Mouse (Mus musculus) heart, postnatal 25 days (tissue): ENCODE data around the gene Gins2. TPM values are rescaled to one million over a fixed set of nuclear protein-coding genes. Genes with fewer than 3 reads are reported as not detected.
A peak's percentile ranks its signal among the peaks of the same experiment; 100 is the strongest.

ENCODE experiments used
- DNase-seq: peaks from one replicate; pipeline ENCODE4 v3.0.0; 2022; ENCODE audit warnings: low spot score
- intact Hi-C: fragments of 180-260 bp; cut with DNase I; formaldehyde crosslinking; loops from one replicate; pipeline ENCODE4 v1.15.1; 2025
- total RNA-seq, 2 experiments: library from RNA; stranded (reverse); gene quantifications; 2 replicates each; pipeline ENCODE4 v1.2.3; 2021

Gene Gins2
- total RNA-seq, 2 experiments from 2014 or later: 1.2 to 1.5 TPM

DNA sequence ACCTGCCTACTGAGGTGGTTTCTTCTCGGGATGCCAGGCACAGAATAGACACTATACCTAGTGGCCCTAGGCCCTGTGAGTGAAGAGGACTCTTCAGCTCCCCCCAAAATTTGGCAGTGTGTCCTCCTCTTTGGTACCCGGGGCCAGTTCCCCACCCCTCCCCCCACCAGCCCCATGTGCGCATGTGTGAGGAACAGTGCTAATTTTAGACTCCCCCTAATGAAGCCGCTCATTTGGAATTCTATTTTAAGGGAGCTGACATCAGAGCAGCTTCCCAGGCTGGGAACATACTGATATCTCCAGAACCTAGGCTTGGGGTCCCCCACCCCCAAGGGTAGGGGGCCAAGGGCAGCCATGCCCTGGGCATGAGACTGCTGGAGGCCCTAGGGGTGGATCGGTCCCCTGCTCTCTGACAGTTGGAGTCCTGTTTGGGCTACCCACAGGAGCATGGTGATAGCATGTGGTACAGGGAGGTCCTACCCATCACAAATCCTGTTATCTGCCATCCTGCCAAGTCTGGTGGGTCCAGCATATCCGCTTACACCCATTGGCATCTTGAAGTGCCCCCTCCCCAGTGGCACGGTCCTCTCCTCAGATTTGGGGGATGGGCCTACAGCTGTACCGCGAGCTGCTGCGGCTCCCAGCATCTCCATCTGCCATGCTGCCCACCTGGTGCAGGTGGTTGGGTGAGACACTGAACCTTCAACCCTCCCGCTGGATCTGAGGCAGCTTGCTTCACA is 38.0 kb downstream of the Gins2 start:
- intact Hi-C loops: no loop called here
- no peak for DNase-seq

DNA sequence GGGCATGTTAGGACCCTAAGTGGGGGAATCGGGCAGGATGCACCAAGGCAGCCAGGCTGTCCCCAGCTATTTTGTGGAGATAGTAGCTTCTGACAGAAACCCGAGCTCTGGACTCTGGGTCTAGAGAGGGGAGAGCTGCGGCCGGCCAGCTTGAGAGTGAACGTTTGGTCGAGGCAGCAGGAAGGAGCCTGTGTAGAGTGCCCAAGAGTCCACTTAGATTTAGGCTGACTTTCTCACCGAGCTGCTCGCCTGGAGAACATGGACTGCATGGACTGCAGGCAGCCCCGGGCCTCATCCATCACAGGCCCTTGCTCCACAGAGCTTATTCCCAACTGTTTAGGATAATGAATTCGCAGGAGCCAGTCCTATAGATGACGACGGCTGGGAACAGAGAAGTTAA is 38.7 kb downstream of the Gins2 start:
- intact Hi-C loops: no loop called here
- no peak for DNase-seq

DNA sequence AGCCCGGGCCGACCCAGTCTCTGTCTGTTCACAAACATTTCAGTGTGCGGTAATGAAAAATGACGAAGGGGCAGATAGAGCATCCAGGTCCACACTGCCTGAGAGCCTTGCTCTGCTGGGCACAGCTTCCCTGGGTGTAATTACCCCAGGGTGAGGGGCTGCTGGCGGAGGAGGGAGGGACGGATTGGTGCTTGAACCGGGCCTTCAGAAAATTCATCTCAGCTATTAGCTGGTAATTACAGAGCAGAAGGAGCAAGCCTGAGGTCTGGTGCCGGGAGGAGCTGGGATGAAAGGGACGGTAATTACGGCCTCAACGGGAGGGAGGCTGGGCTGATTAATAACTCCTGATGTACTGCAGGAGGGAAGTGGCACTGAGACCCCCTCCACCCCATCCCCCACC is 39.2 kb downstream of the Gins2 start:
- DNase-seq: no peak
- intact Hi-C loops: no loop called here

DNA sequence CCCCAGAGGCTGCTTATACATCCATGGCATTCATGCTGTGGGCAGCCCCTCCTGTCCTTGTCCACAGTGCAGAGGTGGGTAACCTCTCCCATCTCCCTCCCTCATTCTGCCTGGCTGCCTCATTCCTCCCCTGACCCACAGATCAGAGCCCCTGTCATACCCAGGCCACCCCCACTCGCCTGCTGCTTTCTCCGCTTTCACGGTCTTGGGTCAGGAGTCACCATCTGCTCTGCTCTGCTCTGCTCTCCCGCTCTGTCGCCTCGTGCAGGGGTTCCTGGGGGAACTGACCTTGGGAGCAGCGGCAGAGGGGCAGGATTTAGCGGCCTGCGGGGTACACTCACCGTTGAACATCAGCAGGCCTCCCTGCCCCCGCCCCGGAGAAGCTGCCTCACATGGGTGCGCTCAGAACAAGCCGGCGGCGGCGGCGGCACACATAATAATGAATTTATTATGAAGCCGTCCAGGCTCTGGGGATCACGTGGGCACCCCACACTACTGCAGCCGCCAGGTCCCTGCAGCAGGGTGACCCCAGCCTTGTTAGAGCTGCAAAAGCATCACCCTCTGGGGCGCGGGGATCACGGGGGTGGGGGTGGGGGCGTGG is 39.7 kb downstream of the Gins2 start:
- DNase-seq: no peak

DNA sequence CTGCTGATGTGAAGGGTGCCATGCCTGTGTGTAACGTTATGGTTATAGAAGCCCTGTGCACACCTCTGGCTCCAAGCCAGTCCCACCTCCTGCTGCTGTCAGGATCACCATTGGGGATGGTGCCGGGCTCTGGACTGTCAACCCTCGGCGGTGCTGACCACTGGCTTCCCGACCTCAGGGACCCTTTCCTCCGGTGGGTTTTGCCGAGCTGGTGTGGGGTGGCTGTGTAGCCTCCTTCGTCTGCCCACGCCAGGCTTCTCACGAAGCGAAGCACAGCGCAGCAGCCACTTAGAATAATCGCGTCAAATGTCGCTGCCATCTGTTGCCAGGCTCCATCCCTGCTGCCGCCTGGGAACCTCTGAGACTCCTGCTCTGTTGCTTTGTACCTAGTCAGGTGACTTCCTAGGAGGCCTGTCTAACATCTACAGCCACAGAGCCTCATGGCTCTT is 40.8 kb downstream of the Gins2 start:
- intact Hi-C loops: no loop called here
- DNase-seq: no peak

More for the DNA sequence above, 39.7 kb downstream of the Gins2 start:
- intact Hi-C loops: no loop called here

DNA sequence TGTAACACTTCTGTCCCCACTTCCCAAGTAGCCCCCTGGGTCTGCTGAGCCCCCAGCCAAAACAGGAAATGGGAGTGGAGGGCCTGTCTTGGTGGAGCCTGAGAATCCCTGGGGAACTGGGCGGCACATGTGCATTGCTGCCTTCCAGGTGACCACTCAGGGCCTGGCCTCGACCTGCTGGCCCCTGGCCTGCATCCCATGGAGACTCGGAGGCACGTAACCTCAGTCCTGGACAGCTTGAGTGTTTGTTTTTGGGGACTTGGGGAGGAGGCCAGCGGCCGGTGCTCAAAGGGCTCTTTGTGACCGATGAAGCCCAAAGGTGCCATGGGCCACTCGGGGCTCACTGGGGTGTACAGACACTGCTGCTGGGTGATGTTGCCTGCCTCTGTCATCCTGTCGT is 41.5 kb downstream of the Gins2 start:
- intact Hi-C loops: no loop called here
- DNase-seq: no peak

DNA sequence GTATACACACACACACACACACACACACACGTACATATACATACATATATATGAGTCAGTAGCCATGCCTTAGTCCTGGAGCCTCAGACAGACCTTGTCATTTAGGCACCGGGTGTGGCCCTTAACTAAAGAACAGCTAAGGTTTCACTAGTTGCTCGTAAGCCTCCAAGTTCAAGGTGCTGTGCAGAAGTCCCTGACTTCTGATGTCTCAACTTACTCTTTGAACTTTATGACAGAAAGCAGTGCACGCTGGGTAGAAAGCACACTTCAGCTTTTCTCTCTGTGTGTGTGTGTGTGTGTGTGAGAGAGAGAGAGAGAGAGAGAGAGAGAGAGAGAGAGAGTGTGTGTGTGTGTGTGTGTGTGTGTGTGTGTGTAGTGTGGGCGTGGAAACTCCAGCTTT is 44.9 kb downstream of the Gins2 start:
- intact Hi-C loops: no loop called here

DNA sequence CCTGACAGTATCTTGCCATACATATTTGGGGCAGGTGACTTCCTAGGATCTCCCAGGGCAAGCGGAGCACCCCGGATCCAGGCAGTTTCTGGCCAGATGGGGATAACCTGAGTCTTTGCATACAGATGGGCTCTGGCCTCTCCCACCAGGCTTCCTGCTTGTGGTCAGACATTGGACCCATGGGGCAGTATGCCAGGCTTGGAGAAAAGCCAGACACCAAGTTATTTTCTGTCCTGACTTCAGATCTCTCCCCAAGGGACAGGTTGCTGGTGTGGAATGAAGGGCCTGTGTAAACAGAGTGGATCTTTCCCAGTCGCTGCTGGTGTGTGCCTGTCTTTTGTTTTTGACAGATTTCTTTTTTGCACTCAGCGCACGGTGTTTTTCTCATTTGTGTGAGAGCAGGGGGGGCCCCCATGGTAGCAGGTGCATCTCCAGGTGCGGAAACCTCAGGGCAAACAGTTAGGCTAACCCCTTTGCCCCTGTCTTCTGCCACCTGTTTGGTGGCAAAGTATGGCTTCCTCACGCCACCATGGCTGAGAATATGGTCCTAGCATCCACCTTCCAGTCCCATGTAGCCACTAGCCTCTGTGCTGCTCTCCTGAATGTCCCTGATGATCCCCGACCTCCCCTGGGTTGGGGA is 45.6 kb downstream of the Gins2 start:
- DNase-seq: no peak

More for the DNA sequence above, 44.9 kb downstream of the Gins2 start:
- DNase-seq: no peak

DNA sequence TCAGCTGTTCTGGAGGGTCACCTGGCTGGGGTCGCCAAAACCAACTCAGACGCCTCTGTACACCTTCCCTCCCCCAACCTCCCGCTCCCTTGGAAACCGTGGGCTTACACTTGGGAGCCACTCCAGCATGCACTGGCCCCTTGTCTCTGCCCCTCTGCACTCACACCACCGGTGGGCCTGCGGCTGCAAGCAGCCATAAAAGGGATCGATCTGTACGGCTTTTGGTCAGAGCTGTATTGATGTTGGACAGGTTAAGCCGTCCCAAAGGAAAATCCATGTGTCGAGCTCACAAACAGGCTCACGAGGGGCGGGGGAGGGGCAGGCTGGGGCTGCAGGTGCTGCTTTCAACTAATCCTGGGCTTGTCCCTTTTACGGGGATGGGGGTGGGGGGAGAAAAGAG is 46.1 kb downstream of the Gins2 start:
- no peak for DNase-seq
- intact Hi-C loops: no loop called here

More for the DNA sequence above, 45.6 kb downstream of the Gins2 start:
- intact Hi-C loops: no loop called here

DNA sequence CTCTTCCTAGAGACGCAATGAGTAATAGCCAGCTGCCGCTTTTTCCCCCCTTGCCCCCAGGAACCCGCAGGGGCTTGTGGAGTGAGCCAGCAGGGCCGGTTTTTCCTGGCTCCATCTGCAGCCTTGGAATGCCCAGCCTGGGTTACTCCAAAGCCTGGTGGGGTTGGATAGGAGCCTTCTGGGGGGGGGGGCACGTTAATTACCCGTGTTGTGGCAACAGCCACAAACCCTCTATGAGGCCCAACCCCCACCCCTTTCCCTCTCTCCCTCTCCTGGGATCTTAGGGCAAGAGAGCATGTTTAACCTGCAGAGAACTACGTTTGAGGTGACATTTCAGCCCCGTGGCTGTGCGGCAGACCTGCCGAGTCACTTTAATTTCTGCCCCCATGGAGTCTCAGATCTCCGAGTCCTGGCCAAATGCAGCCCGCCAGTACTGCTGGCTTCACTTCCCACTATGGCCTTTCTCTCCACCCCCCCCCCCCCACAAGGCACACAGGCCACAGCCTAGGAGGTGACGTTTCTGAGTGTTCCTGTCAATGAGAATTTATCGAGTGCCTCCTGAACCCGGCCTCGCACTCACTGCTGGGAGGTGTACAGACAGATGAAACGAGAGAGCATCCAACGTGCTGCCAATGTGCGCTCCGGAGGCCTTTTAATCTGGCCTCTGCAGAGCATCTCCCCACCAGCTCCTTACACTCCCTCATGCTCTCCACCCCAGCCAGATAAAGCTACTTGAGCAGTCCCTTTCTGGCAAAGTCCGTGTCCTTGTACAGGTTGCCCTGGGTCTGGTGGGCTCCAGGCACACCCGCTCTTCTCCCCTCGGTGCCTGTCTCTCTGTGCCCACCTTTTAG is 49.1 kb downstream of the Gins2 start:
- intact Hi-C loops: loop anchor here (5.0 kb wide), 1 partner anchor 213 kb away; no protein-coding TSS in a partner anchor
- DNase-seq: no peak

DNA sequence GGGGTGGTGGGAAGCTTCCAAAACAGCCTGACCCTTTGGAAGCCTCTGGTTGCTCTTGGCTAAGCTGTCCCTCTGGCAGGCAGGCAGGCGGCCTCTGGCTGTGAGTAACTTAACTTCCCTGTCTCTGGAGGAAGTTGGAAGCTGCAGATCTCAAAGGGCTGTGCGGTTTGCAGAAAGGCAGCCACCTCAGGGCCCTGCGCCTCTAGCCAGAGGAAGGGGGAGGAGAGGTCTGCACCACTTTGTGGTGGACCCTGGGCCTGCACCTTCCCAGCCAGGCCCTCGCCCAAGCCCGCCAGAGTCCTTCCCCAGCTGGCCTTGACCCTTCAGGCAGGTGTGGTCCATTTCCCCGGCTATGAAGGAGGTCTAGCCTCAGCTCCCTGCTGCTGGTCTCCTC is 49.7 kb downstream of the Gins2 start:
- intact Hi-C loops: loop anchor here (5.0 kb wide), 1 partner anchor 212 kb away; no protein-coding TSS in a partner anchor
- DNase-seq: no peak

DNA sequence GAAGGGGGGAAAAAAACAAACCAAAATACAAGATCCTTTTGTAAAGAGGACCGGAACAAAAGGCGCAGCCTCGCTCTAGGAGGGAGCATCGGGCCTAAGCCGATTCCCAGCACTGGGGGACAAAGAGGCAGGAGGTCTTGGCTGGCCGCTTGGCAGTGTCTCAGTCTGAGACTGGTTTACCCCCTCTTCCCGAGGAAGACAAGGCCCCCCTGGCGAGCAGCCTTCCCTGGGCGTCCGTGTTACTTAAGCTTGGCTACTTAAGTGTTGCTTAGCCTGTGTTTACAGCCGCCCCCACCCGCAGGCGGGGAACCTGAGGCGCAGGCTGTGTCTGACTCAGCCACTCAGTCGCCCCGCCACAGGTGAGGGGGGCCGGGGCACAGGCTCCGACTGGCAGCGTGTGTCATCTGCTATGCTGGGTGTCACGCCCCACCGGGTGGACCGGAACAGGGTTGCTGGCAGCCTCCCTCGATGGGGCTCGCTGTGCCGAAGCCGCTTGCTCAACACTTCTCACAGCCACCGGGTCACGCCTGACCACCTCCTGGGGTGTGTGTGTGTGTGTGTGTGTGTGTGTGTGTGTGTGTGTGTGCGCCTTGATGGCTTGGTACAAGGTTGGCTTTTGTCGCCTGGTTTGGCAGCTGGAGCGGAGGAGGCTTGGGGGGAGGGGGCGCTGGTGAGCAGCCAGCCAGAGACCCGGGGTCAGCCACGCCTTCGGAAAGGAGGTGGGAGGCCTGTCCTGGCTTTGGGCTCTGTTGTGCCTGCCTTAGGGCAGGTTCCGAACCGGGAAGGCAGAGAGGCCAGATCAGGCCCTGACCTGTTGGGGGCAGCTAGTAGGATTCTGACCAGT is 50.5 kb downstream of the Gins2 start:
- intact Hi-C loops: loop anchor here (5.0 kb wide), 1 partner anchor 211 kb away; no protein-coding TSS in a partner anchor
- peak; percentile 50 for DNase-seq

DNA sequence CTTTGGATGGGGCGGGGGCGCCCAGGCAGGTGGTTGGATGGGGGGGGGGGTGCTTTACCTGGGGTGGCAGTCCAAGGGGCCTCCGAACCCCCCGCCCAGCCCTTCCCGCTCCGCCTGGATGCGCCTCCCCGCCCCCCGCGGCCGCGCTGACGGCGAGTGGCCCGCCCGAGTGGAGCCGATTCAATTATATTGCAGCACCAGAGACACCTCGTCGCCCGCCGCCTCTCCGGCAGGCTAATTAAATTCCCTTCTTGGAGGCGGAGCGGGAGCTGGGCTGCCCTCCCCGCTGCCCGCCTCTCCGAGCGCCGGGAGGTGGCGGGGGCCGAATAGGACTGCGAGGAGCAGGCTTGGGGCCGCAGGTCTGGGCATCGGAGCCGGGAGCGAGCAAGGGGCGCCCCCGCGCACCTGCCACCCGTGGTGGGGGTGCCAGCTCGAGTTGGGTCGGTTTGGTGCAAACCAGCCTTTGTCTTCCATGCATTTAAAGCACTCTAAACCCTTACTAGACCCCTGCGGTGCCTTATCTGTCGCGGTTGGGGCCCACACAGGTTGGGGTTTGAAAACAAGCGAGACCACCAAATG is 51.2 kb downstream of the Gins2 start:
- intact Hi-C loops: loop anchor here (5.0 kb wide), 1 partner anchor 211 kb away; no protein-coding TSS in a partner anchor
- no peak for DNase-seq

DNA sequence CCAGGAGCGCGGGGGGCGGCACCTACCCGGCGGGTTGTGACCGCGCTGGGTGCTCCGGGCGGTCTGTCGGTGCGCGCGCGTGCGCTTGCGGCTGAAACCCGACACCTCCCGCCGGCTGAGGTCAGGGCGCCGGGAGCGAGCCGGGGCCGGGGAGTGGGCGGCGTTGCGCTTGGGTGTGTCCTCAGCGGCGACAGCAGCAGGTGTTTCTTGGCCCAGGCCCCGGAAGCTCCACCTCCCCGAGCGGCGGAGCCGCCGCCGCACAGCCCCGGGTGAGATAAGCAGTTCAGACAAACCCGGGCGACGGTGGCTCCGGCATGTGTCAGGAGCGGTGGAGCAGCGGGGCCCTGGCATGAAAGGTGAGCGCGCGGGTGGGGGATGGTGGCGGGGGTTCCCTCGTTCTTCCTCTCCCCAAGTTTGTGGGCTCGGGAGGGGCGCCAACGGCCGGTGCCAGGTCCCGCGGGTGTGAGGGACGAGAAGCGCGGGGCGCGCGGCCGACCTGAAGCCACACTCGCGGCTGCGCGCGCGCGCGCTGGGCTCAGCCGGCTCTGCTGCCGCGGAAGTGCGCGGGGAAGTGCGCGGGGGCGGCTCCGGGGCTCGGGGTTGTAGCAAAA is 51.8 kb downstream of the Gins2 start:
- intact Hi-C loops: loop anchor here (5.0 kb wide), 1 partner anchor 210 kb away; no protein-coding TSS in a partner anchor

DNA sequence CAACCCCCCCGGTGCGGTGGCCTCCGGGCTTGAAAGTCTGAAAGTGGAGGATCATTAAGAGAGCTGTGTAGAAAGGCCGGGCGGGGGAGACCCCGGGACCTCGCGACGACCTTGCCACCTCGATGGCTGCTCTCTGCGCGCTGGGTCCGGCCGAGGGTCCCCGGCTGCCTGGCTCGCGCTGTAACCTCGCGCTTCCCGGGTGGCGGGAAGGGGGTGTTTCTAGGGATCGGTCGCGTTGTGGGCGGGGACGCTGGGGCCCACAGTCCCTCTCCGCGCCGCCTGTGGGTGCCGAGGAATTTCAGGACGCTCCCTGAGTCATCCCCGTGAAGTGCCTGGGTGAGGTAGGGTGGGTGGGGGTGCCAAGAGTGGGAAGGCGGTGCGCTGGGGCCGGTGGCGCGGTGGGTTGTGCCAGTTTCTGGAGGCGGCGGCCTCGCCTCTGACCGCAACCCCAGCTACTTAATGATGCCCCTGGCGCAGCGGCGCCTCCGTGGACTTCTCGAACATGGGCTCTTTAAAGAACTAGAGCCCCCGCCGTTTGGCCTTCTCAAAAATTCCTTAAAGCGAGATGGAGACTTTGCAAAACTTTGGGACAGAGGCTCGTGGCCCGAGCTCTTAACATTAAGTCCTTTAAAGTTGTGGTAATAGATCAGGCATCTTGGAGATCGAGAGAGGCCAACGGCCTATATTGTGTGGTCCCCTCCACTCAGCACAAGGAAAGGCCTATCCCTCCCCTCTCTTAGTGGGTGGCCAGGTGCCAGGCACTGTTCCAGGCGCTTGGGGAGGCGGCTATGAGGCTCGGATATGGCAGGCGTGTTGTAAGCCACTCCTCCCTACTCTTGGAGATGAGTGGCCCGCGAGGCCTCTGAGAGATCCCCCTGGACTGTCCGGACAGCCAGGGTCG is 52.5 kb downstream of the Gins2 start:
- intact Hi-C loops: loop anchor here (5.0 kb wide), 1 partner anchor 209 kb away; no protein-coding TSS in a partner anchor
- no peak for DNase-seq

More for the DNA sequence above, 51.8 kb downstream of the Gins2 start:
- DNase-seq: peak; percentile 76

DNA sequence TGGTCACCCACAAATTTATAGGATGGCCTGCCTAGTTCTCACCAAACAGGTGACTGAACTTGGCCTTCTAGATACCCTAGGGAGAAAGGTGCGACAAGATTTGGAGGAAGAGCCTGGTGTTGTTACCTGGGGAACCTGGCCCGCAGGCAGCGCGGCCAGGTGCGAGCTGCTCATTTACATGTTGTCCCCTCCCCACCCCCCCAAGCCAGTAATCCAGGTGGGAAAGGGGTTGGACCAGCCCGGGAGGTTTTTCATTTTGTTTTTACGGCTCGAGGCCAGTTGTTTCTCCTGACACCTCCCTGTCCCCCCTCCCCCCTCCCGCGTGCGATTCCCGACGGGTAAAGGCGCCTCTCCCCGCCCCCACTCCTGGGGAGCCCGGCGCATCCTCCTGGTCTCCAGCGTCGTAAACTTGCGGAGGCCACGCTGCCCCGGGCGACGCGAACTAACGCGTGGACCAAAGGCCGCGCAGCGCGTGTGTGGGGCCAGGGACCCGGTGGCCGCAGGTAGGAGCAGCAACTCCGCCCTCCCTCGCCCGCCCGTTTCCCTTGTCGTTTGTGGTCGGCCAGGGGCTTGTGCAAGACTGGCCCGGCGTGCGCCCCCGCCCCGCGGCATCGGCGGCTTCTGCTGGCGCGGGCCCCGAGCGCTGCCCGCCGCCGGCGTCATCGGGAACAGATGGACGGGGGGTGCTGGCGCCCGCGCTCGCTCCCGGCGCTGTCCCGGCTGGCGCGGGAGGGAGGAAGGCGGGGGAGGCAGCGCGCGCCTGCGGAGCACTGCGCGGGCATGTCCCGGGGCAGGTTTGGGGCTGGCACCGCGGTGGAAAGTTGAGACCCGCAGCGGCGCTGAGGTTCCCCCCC is 53.4 kb downstream of the Gins2 start:
- intact Hi-C loops: loop anchor here (2.0 to 5.0 kb wide), 3 partner anchors 43 to 208 kb away; no protein-coding TSS in a partner anchor
- DNase-seq: no peak
